Mouse (Mus musculus): ENCODE results near the gene Aif1. TPM values are rescaled to one million over a fixed set of nuclear protein-coding genes. Genes with fewer than 3 reads are reported as not detected.
A peak's percentile ranks its signal among the peaks of the same experiment; 100 is the strongest.

The Aif1 gene
- total RNA-seq, 2 experiments from 2014 or later = 78.7 to 103 TPM

DNA sequence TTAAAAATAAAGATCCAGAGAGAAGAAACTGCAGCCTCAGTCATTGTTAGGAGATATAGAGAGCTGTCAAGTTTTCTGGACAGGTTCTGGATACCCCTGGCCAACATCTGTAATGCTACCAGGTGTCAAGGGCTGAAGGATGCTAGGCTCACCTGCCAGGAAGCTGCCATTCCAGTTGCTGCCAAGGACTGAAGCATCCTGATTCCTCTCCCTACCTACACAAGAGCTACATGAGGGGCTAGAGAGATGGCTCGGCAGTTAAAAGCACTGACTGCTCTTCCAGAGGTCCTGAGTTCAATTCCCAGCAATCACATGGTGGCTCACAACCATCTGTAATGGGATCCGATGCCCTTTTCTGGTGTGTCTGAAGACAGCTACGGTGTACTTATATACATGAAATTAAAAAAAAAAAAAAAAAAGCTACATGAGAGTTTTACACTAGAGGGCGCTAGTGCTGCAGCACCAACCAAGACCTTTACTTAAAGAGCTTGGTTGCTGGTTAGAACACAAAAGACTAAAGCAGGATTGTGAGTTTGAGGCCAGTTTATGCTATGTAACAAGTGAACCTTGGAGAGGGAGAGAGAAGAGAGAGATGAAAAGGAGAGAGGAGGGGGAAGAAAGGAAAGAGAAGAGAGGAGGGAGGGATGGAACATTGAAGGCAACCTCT is 7.2 kb downstream of the Aif1 start:
- no peak for ATAC-seq (ENCODE audit: poor library complexity, severe bottlenecking)

DNA sequence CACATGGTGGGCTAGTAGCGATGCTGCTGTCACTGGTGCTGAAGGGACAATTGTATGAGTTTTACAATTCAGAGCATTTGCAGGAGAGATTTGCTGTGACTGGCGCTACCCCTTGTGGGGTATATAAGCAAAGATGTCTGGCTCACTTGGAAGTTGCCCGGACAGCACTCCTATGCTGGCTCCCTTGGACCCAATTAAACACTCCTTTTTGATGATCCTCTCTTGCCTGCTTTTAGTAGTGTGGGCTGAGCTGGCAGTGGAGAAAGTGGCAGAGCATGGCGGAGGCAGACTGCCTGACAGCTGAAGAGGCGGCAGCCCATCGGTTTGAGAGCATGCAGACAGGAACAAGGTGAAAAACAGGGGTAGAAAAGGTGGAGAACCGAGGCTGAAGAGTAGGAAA is 8.1 kb downstream of the Aif1 start:
- ATAC-seq (ENCODE audit: poor library complexity, severe bottlenecking) = no peak

DNA sequence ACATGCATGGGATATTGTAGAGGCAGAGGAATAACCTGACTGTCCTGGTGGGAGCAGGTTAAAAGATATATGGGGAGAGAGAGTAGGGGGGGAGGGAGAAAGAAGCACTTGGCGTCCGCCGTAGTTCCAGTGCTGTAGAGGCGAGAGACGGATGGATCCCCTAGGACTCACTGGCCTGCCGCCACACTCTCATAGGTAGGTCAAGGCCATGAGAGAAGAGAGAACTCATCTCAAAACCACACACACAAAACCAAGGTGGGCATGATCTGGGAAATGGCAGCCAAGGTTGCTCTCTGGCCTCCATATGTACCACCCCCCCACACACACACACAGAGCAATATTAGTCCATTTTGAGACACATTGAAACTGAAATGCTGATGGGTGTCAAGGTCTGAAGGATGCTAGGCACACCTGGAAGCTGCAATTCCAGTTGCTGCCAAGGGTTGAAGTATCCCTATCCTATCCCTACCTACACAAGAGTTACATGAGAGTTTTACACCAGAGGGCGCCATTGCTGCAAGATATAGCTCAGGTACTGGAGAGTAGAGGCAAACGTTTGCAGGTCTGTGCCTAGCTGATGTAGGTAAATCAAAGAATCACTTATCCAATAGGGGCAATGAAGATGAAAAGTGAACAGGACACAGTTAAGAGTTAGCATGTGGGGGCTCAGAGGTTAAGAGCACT is 9.4 kb downstream of the Aif1 start:
- no peak for ATAC-seq (ENCODE audit: poor library complexity, severe bottlenecking)

DNA sequence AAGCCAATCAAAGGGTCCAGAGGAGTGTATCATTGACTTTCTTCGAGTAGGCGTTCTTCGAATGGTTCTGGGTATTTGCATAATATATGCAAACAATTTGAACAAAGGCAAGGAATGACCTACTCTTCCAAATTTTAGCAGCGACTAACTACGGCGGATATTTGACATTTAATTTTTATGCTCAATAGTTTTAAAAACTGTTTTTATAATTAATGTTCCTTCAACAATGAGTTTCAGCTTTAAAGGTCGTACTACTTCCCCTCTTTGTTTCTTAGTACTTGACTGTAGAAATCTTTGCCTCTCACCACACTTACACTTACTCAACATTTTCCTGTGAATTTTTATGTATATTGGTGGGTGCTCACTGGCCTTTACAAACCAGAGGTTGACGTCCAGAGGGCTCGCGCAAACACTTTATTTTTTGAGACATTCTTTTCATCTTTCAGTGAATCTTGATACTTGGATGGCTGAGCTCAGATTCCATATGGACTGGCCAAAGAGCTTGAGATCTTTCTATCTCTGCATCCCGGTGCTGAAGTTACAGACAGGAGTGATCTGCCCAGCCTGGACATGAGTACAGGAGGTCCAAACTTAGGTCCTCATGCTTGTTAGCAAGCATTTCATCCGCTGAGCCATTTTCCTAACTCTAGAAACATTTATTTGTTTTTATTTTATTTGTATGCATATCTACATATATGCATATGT is 10.3 kb downstream of the Aif1 start:
- no peak for ATAC-seq (ENCODE audit: poor library complexity, severe bottlenecking)

DNA sequence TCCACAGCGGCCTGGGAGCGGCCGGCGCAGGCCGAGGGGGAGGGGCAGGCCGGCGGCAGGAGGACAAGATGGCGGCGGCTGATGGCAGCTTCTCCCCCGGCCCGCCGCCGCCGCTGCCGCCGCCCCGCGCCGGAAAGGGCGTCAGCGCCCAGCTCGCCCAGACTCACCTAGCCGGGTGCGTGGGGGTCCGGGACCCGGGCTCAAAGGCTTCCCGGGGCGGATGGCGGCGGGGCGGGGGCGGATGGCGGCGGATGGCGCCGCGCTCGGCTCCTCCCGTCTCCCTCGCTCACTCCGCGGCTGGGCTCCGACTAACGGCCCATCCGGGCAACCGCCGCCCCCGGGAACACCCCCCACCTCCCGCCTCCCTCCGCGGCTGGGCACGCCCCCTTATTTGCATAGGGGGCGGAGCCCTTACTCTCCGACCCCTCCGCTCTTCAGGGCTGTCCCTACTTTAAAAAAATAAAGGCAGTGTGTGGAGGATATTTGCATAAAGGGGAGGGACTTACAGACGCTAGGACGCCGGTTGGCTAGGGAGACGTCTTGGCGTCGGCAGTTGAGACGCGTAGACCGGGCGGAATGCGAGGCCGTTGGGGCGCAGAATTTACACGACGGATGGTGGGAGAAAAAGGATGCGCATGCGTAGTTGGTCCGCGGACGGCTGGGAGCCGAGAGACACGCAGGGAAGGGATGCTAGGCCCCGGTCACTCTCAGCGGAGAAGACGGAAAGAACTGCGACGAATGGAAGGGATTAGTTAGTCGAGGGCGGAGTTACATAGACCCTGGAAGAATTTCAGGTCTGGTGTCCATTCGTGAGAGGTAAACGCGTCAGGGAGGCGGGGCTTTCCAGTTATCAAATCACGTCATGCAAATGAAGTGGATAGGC is 11.1 kb downstream of the Aif1 start, which contains the start of gene Prrc2a:
Gene Prrc2a (minus strand): TSS at position 330 of the 883 bp plus-strand sequence.
- peak; percentile 89 for ATAC-seq (ENCODE audit: poor library complexity, severe bottlenecking)

DNA sequence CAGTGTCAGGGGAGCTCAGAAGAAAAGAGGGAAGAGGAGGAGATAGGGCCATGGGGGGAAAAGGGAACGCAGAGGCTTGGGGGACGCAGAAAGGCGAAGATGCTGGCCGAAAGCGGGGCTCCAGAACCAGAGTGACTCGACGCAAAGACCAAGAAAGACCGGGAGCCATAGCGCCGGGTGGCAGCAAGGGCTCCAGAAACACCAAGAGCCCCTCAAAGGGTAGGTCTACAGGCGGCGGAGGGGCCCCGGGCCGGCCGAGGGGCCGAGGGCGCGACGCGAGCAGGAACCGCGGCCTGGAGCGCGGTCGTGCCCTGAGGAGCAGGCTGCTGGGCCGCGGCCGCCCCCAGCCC is 11.7 kb downstream of the Aif1 start:
- ATAC-seq (ENCODE audit: poor library complexity, severe bottlenecking) = no peak

DNA sequence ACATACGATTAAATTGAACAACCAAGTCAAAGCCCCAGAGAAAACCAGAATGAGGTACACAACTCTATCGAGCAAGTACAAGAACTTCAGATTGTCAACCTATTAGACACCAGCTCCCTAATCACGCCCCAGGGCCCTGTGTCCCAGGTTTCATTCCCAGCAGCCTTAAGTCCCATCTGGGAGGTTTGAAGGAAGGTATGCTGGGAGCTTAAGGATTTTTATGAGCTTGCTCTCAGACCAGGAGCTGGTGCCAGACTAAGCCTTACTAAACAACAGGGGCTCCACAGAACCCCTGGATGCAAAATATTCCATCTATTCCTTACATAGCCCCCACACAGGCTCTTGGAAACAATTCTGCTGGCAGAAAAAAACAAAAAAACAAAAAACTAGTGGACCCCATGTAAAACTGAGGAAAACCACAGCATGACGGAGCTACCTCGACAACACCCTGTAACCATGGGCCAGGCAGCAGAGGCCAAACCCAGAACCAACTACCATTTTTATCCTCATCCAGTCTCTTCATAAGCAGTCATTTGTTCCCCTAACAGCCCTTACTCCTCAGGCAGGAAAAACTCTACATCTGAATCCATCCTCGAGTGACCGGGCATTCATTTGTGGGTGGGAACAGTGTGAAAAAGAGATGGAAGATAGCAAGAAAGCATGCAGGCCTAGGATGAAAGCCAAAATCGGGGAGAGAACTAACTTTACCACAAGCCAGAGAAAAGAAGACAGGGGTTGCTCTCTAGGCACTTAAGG is 12.4 kb downstream of the Aif1 start:
- no peak for ATAC-seq (ENCODE audit: poor library complexity, severe bottlenecking)

DNA sequence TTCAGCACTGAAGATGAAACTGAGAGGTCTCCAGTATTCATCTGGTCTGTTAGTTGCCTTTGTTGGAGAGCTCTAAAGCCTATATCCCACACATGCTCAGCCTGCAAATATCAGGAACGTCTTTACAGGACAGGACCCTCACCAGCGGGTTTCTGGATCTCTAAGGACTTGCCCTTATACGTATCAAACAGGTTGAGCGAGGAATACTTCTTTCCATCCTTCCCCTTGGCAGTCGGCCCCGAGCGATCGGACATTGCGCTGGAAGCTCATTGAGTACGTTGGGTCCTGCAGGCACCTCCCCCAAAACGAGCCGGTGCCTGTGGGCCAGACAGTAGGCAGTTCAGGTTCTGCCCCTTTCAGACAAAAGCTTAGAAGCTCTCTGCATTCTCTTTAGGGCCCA is 13.1 kb downstream of the Aif1 start:
- ATAC-seq (ENCODE audit: poor library complexity, severe bottlenecking) = no peak

DNA sequence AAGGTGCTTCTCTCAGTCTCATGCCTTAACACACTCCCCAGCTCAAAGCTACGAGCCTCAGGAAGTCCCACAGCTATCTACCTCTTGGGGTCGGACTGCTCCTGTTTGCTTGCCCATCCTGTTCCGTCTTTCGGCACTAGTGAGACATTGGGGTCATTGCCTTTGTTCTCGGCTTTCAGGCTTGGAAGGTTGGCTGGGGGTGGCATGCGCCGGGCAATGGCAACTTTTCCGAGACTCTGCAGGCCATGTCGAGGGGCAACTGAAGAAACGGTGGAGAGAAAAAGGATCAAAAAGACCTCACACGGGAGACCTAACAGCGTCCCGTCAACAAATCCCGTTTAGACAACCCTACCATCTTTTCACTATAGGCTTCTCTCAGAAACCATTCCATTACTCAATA is 13.7 kb downstream of the Aif1 start:
- ATAC-seq (ENCODE audit: poor library complexity, severe bottlenecking) = no peak

DNA sequence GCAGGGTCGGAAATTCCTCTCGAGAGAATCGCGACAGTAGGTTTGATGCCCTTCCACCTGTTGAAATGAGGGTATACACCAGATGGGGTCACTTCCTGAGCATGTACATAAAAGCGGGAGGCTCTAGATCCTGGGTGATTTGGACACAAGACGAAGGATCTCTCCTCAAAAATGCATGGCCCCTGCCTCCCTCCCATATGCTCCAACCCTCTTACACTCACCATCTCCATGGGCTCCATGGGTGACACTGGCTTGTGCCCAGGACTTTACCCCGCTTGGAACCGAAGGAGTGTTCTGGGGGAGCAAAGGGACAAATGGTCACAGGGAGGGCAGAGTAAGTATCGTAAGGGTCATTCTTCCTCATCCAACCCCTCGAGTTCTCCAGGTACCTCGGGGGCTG is 14.4 kb downstream of the Aif1 start:
- ATAC-seq (ENCODE audit: poor library complexity, severe bottlenecking) = no peak

DNA sequence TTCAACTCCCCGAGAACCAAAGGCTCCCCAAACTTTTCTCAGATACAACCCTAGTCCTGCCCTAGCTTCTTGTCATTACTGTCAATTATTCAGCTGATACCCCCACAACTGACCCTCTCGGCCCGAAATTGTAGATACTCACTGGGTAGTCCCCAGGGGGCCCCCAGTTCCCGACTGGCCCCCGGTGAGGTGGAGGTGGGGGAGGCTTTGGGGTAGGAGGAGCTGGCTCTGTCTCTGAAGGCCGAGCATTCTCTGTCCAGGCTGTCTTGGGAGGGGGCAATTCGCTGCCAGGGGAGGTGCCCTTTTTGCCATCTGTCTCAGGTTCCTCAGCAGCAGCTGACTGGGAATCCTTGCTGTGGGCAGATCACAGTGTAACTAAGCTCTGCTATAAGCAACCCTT is 16.2 kb downstream of the Aif1 start:
- ATAC-seq (ENCODE audit: poor library complexity, severe bottlenecking) = no peak

DNA sequence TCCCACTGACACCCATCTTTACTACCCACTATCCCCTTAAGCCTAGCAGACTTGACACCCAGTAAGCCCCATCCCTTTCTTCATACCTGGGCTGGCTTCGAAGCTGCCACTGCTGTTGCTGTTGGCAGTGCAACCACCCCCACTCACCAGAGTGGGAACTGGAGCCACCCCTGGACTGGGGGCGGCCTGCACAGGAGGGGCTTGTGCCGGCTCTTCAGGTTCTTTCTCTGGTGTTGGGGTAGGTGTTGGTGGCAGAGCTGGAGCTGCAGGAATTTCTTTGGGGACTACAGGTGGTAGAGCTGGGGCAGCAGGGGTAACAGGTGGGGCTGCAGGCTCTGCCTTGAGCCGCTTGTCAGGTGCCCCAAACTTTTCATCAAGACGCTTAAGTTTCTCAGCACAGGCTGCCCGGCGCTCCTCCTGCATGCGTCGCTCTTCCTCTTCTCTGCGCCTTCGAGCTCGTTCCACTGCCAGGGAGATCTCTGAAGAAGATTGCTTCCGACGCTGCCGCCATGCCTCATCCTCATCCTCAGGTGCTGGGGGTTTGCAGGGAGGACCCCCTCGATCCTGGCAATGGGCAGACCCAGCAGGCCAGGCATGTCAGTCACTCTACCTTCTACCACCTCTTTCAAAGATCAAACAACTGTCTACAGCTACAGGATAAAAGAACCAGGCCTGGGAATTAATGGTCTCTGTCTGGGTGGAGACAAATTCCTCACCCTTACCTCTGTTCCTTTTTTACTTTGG is 16.8 kb downstream of the Aif1 start:
- ATAC-seq (ENCODE audit: poor library complexity, severe bottlenecking) = no peak

DNA sequence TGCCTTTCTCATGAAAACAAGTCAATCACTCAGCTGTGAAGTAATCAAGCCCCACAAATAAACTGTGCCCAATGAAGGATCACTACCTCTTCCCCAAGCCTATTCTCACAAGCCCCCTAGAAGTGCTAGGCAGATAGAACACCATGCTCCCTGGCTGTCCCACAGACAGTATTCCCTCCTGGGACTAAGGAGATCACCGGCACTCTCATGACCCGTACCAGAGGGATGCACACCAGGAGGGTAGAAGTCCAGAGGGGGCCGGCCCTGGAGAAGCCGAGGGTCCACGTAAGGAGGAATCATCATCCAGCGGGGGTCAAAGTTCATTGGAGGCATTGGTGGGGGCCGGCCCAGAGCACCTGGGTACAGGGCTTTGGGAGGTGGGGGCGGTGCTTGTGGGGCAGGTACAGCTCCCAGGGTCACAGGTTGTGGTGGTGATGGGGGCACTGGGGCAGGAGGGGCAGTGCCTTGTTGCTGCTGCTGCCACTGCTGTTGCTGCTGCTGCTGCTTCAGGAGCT is 18.1 kb downstream of the Aif1 start:
- ATAC-seq (ENCODE audit: poor library complexity, severe bottlenecking) = no peak

DNA sequence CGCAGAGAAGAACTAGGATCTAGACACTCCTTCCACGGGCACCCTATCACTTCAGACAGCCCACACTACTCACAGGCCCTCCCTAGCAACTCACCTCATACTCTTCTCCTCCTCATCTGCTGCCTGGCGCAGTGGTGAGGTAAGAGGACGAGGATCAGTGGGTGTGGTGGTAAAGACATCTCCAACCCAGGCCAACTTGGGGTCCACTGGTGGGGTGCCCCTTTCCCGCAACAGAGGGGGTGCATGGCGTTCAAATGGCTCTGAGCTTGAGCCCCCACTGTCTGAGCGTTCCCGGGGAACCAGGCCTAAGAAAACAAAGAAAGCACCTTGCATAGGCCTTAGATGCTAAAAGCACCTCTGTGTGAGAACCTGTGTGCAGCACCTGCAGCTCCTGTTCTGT is 18.6 kb downstream of the Aif1 start:
- no peak for ATAC-seq (ENCODE audit: poor library complexity, severe bottlenecking)

DNA sequence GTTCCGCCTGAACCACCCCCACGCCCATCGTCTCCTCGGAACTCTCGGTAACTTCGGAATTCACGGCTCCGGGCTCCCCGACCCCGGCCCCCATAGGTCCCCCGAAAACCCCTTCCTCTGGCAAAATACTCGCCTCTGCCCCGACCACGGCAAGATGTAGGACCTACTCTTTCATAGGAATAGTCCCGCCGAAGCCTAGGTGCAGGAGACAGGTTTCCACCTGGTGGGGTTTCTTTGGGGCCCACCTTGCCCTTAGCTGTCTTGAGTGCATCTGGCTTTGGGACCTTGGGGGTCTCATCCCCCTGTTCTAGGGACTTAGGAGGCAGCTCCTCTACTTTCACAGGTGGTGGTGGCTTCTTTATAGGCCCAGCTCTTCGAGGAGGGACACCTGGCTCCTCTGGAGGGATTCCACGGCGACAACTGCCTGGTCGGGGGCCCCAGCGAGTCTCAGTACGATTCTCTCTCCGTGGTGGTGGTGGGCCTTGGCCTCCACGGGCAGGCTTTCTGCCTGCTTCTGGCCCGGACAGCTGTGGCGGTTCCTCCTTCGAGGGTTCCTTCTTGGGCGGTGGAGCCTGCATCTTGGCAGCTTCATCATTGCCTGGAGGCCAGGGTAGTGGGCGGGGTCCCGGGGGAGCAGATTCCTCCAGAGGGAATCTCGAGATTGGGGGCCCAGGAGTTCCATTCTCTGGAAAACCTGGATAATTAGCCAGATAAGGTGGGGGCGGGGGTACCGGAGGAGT is 19.2 kb downstream of the Aif1 start:
- no peak for ATAC-seq (ENCODE audit: poor library complexity, severe bottlenecking)

DNA sequence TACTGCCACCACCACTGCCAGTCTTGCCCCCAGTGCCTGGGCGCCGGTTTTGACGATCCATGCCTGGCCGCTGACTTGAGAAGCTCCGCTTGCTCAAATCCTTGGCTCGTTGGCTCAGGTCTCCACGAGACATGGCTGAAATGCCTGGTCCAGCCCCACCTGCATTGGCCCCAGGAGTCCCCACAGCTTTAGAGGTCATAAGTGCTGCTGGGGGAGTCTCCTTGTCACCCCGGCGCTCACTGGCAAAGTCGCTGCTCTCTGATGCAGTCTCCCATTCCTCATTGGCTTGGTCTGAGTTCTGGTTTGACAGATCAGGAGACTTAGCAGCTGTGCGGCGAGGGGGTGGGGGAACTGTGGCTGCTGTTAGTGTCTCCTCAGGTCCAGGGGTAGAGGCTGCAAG is 20.4 kb downstream of the Aif1 start:
- no peak for ATAC-seq (ENCODE audit: poor library complexity, severe bottlenecking)

DNA sequence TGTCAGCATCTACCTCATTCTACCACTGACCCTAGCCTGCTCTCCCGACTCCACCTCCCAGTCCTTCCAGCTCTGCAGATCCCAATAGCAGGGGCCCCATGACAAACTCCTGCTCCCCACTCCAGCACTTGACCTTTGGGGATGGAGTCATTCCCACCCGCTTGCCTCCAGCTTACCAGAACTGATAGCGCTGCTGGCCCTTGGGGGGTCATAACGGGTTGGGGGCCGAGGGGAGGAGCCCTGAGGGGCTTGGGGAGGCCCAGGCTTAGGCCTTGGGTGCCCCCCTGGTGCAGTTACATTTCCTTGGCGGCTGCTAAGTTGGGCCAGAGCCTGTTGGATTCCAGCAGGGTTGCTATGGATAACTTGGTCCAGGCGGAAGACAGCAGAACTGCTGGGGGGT is 21.3 kb downstream of the Aif1 start:
- ATAC-seq (ENCODE audit: poor library complexity, severe bottlenecking) = no peak

DNA sequence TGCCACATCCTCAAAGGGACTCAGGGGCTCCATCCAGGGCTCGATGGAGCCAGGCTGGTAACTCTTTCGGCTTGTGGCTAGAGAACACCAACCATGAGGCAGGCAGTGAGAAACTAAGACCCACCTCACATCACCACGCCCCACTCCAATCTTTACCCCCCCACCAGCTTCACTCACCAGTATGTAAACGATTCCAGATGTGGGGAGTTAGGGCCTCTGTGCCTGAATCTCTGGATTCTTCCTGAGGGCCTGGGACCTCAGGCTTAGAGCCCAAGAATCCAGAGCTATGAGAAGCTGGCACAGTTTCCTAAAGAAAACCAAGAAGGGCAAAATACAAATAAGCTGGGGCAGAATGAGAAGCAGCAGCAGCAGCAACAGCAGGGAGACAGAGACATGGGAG is 21.9 kb downstream of the Aif1 start:
- no peak for ATAC-seq (ENCODE audit: poor library complexity, severe bottlenecking)

DNA sequence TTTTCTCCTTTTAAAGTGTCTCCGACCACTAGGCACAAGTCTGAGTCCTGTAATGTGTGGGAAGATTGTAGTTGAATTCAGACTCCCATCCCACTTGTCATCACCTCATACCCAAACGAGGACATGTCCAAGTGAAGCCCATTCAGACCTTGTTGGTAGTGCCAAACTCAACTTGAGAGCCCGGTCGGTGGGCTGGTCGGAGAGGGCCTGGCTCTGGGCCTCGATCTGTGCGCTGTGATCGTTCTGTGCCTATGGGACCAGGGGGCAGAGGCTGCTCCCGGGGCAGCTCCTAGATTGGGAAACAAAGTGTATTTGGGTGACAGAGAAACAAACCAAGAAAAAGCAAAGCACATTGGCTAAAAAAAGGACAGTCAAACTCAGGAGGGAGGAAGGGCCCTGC is 22.8 kb downstream of the Aif1 start:
- ATAC-seq (ENCODE audit: poor library complexity, severe bottlenecking) = no peak

Measured in megakaryocyte, adult 5-6 weeks (primary cell).